8 mouse cellular contexts compared by ENCODE assay signal in genomic region chr7:16944808-16945315, GRCm38 (mm10). TPM values are rescaled to one million over a fixed set of nuclear protein-coding genes. Genes with fewer than 3 reads are reported as not detected.
A peak's percentile ranks its signal among the peaks of the same experiment; 100 is the strongest.
DNase-seq lines count a peak whose midpoint lies in the region; ATAC-seq and TF ChIP-seq lines count a peak whose summit lies in the region.

No protein-coding gene starts in this region.

- POLR2A ChIA-PET in Patski (lab: Charles Lee) = no interaction called here

- H3K4me1 ChIP-seq in heart, embryonic 16.5 days (ENCODE audit: control insufficient read depth, insufficient read depth, low read length) = peaks cover 46% of the 10 kb centered on the region
- H3K4me1 ChIP-seq in forebrain, postnatal 0 days (ENCODE audit: insufficient read depth) = peaks cover 51% of the 10 kb centered on the region
- H3K4me1 ChIP-seq in midbrain, embryonic 10.5 days = peaks cover 69% of the 10 kb centered on the region

- no peak for DNase-seq in heart, adult 11 months
- DNase-seq in Patski (ENCODE audit: low read depth, low spot score) = no peak
- DNase-seq in forebrain, postnatal 0 days = no peak
- no peak for DNase-seq in midbrain, embryonic 10.5 days (ENCODE audit: low spot score)
- no peak for DNase-seq in urinary bladder, postnatal 10 days (ENCODE audit: low spot score)
- no peak for DNase-seq in spleen, postnatal 36 days (ENCODE audit: low spot score in 2 of 2)

- no peaks in the 10 kb centered on the region for H3K36me3 ChIP-seq in heart, embryonic 16.5 days (ENCODE audit: control insufficient read depth, insufficient read depth)
- H3K36me3 ChIP-seq in forebrain, postnatal 0 days (ENCODE audit: insufficient read depth) = no peaks in the 10 kb centered on the region
- H3K36me3 ChIP-seq in midbrain, embryonic 10.5 days = no peaks in the 10 kb centered on the region

- CTCF ChIA-PET in Patski (lab: Charles Lee) = interaction anchor here (1.0 kb wide), 2 partner anchors 11 to 107 kb away, joined by 3 to 4 read pairs; no protein-coding TSS in a partner anchor

- ATAC-seq in heart, embryonic 16.5 days (replicated peaks; ENCODE audit: extremely low read depth, insufficient read depth, low FRiP score) = no peak
- ATAC-seq in Patski = peak; percentile 8
- ATAC-seq in forebrain, postnatal 0 days = peak; percentile 12
- no peak for ATAC-seq in megakaryocyte progenitor cell, adult 5-6 weeks (replicated peaks; ENCODE audit: poor library complexity)

- peaks cover 35% of the 10 kb centered on the region for H3K27me3 ChIP-seq in heart, embryonic 16.5 days (ENCODE audit: control insufficient read depth, insufficient read depth, low read length)
- H3K27me3 ChIP-seq in Patski = no peaks in the 10 kb centered on the region
- H3K27me3 ChIP-seq in forebrain, postnatal 0 days (ENCODE audit: insufficient read depth, low read length) = no peaks in the 10 kb centered on the region
- peaks cover 76% of the 10 kb centered on the region for H3K27me3 ChIP-seq in midbrain, embryonic 10.5 days (ENCODE audit: low read depth, poor library complexity, severe bottlenecking)

- no peaks in the 10 kb centered on the region for H3K9me3 ChIP-seq in heart, embryonic 16.5 days (replicated peaks; ENCODE audit: control insufficient read depth, low read length)
- H3K9me3 ChIP-seq in forebrain, postnatal 0 days (ENCODE audit: low read length) = no peaks in the 10 kb centered on the region
- no peaks in the 10 kb centered on the region for H3K9me3 ChIP-seq in midbrain, embryonic 10.5 days (replicated peaks)

- H3K4me2 ChIP-seq in heart, embryonic 16.5 days (ENCODE audit: low read depth, low read length) = peak overlapping the region; percentile 76
- peak overlapping the region; percentile 91 for H3K4me2 ChIP-seq in forebrain, postnatal 0 days (ENCODE audit: low read depth)

- H3K4me3 ChIP-seq in heart, embryonic 16.5 days (ENCODE audit: low read length) = peak overlapping the region; percentile 64
- peak overlapping the region; percentile 83 for H3K4me3 ChIP-seq in forebrain, postnatal 0 days (ENCODE audit: low read depth, low read length)
- H3K4me3 ChIP-seq in midbrain, embryonic 10.5 days = peak overlapping the region; percentile 69

- TF ChIP-seq CTCF in Patski (IDR thresholded peaks at IDR 0.05) = no peak
- no peak for TF ChIP-seq CTCF in forebrain, postnatal 0 days (IDR thresholded peaks at IDR 0.05; ENCODE audit: low read depth)

- 4% methylated on average over 22 of the region's 22 CpGs for WGBS in heart, embryonic 16.5 days
- WGBS in forebrain, postnatal 0 days = 2% methylated on average over 22 of the region's 22 CpGs
- WGBS in midbrain, embryonic 10.5 days = under 1% methylated on average over 22 of the region's 22 CpGs

- peak overlapping the region; percentile 79 for H3K9ac ChIP-seq in heart, embryonic 16.5 days (ENCODE audit: low read length)
- peak overlapping the region; percentile 97 for H3K9ac ChIP-seq in forebrain, postnatal 0 days

- no peak overlapping the region for H3K27ac ChIP-seq in heart, embryonic 16.5 days (ENCODE audit: low read length)
- H3K27ac ChIP-seq in forebrain, postnatal 0 days (ENCODE audit: low read depth, low read length) = peak overlapping the region; percentile 95
- peak overlapping the region; percentile 77 for H3K27ac ChIP-seq in midbrain, embryonic 10.5 days (replicated peaks)

- in situ Hi-C loops in Patski (cut with MboI; ENCODE audit: low pct_unique_long_range_greater_than_20kb) = no loop called here

RNA-seq across cellular contexts. Expression of gene Pnmal2, which starts 0.4 kb away (rescaled TPM):
- 5.6 and 6.0 TPM in 2 replicates for polyA plus RNA-seq in heart, embryonic 16.5 days (2015; fragmentation: Nextera tagmentation; extraction: Ambion mirVana)
- 11.2 TPM for polyA plus RNA-seq in Patski (2021)
- total RNA-seq in forebrain, postnatal 0 days (2014; rRNA removed) = 98.9 and 133 TPM in 2 replicates
- 87.5 and 134 TPM in 2 replicates for polyA plus RNA-seq in forebrain, postnatal 0 days (2015; fragmentation: Nextera tagmentation; extraction: Ambion mirVana)
- 4.1 and 11.7 TPM in 2 replicates for polyA plus RNA-seq in midbrain, embryonic 10.5 days (2016; fragmentation: Nextera tagmentation; extraction: Ambion mirVana)
- total RNA-seq in megakaryocyte progenitor cell, adult 5-6 weeks (2015) = not detected in 2 replicates
- 0.20 TPM in 1 of 2 replicates, not detected in the other for total RNA-seq in megakaryocyte progenitor cell, adult 5-6 weeks (2017)

RNA-seq across cellular contexts. Expression of gene Pnmal1, which starts 14.6 kb away (rescaled TPM):
- 0.09 TPM in 2 replicates for polyA plus RNA-seq in heart, embryonic 16.5 days (2015; fragmentation: Nextera tagmentation; extraction: Ambion mirVana)
- polyA plus RNA-seq in Patski (2021) = not detected
- total RNA-seq in forebrain, postnatal 0 days (2014; rRNA removed) = 53.4 and 64.8 TPM in 2 replicates
- 51.1 and 61.5 TPM in 2 replicates for polyA plus RNA-seq in forebrain, postnatal 0 days (2015; fragmentation: Nextera tagmentation; extraction: Ambion mirVana)
- 9.8 and 17.4 TPM in 2 replicates for polyA plus RNA-seq in midbrain, embryonic 10.5 days (2016; fragmentation: Nextera tagmentation; extraction: Ambion mirVana)
- not detected in 2 replicates for total RNA-seq in megakaryocyte progenitor cell, adult 5-6 weeks (2015)
- not detected in 2 replicates for total RNA-seq in megakaryocyte progenitor cell, adult 5-6 weeks (2017)

RNA-seq across cellular contexts. Expression of gene Calm3, which starts 20.9 kb away (rescaled TPM):
- 112 and 128 TPM in 2 replicates for polyA plus RNA-seq in heart, embryonic 16.5 days (2015; fragmentation: Nextera tagmentation; extraction: Ambion mirVana)
- polyA plus RNA-seq in Patski (2021) = 237 TPM
- total RNA-seq in forebrain, postnatal 0 days (2014; rRNA removed) = 1,323 and 1,444 TPM in 2 replicates
- 403 and 424 TPM in 2 replicates for polyA plus RNA-seq in forebrain, postnatal 0 days (2015; fragmentation: Nextera tagmentation; extraction: Ambion mirVana)
- polyA plus RNA-seq in midbrain, embryonic 10.5 days (2016; fragmentation: Nextera tagmentation; extraction: Ambion mirVana) = 174 and 180 TPM in 2 replicates
- 125 and 150 TPM in 2 replicates for total RNA-seq in megakaryocyte progenitor cell, adult 5-6 weeks (2015)
- 419 and 440 TPM in 2 replicates for total RNA-seq in megakaryocyte progenitor cell, adult 5-6 weeks (2017)

RNA-seq across cellular contexts. Expression of gene Gm42372, which starts 38.0 kb away (rescaled TPM):
- polyA plus RNA-seq in heart, embryonic 16.5 days (2015; fragmentation: Nextera tagmentation; extraction: Ambion mirVana) = 0.07 and 0.09 TPM in 2 replicates
- polyA plus RNA-seq in Patski (2021) = 0.03 TPM
- total RNA-seq in forebrain, postnatal 0 days (2014; rRNA removed) = 34.9 and 40.0 TPM in 2 replicates
- polyA plus RNA-seq in forebrain, postnatal 0 days (2015; fragmentation: Nextera tagmentation; extraction: Ambion mirVana) = 4.0 and 5.9 TPM in 2 replicates
- polyA plus RNA-seq in midbrain, embryonic 10.5 days (2016; fragmentation: Nextera tagmentation; extraction: Ambion mirVana) = 1.3 TPM in 2 replicates
- 0.67 TPM in 1 of 2 replicates, not detected in the other for total RNA-seq in megakaryocyte progenitor cell, adult 5-6 weeks (2015)
- total RNA-seq in megakaryocyte progenitor cell, adult 5-6 weeks (2017) = 0.20 TPM in 1 of 2 replicates, not detected in the other

RNA-seq across cellular contexts. Expression of gene Ptgir, which starts 38.6 kb away (rescaled TPM):
- polyA plus RNA-seq in heart, embryonic 16.5 days (2015; fragmentation: Nextera tagmentation; extraction: Ambion mirVana) = 1.4 and 1.5 TPM in 2 replicates
- not detected for polyA plus RNA-seq in Patski (2021)
- 0.15 TPM in 1 of 2 replicates, not detected in the other for total RNA-seq in forebrain, postnatal 0 days (2014; rRNA removed)
- polyA plus RNA-seq in forebrain, postnatal 0 days (2015; fragmentation: Nextera tagmentation; extraction: Ambion mirVana) = 0.08 and 0.09 TPM in 2 replicates
- 0.17 and 0.56 TPM in 2 replicates for polyA plus RNA-seq in midbrain, embryonic 10.5 days (2016; fragmentation: Nextera tagmentation; extraction: Ambion mirVana)
- 2.1 and 2.6 TPM in 2 replicates for total RNA-seq in megakaryocyte progenitor cell, adult 5-6 weeks (2015)
- 1.8 and 4.0 TPM in 2 replicates for total RNA-seq in megakaryocyte progenitor cell, adult 5-6 weeks (2017)

Comparison
In these comparisons a context has a peak if more than half of its experiments do, and no peak if none do; other contexts are left out.
1. ATAC-seq: peak in Patski (single experiment) and forebrain, postnatal 0 days (single experiment); none in heart, embryonic 16.5 days (single experiment) and megakaryocyte progenitor cell, adult 5-6 weeks (single experiment).
2. Peak in every context shown above with its lines, with median percentiles within 50 percentile points of each other: H3K4me3 ChIP-seq.